Mouse (Mus musculus) midbrain, embryonic 16.5 days (tissue): ENCODE data around the gene Inpp5f. TPM values are rescaled to one million over a fixed set of nuclear protein-coding genes. Genes with fewer than 3 reads are reported as not detected.
A peak's percentile ranks its signal among the peaks of the same experiment; 100 is the strongest.
"Not testable (repeated sequence)": the region's sequence is repeated elsewhere in the genome, so short reads cannot be mapped to it uniquely, and the experiment has no call there.

Experiments
- ATAC-seq: fragments of 200-750 bp; cut with Nextera tagmentation; 2 replicates; pipeline ENCODE4 v1.8.0; 2017; ENCODE audit warnings: moderate TSS enrichment
- H3K27ac ChIP-seq: fragments of 300-500 bp; sonication (generic); 2 replicates; pipeline ENCODE4 v1.5.1; 2014; ENCODE audit warnings: mild to moderate bottlenecking, low read length, mixed read lengths
- H3K27me3 ChIP-seq: fragments of 300-500 bp; sonication (generic); 2 replicates; pipeline ENCODE4 v1.6.1; 2014; ENCODE audit warnings: low read depth, low read length, mixed read lengths; ENCODE audit not compliant: control insufficient read depth, insufficient read depth
- H3K36me3 ChIP-seq: fragments of 300-500 bp; sonication (generic); 2 replicates; pipeline ENCODE4 v1.6.1; 2014; ENCODE audit warnings: mild to moderate bottlenecking, low read length, moderate library complexity, mixed read lengths; ENCODE audit not compliant: control insufficient read depth, insufficient read depth
- H3K4me1 ChIP-seq: fragments of 300-500 bp; sonication (generic); 2 replicates; pipeline ENCODE4 v1.6.1; 2014; ENCODE audit warnings: mild to moderate bottlenecking, low read length, mixed read lengths; ENCODE audit not compliant: control insufficient read depth, insufficient read depth
- H3K4me2 ChIP-seq: fragments of 300-500 bp; sonication (generic); 2 replicates; pipeline ENCODE4 v1.6.1; 2014; ENCODE audit warnings: mild to moderate bottlenecking, low read length, mixed read lengths
- H3K4me3 ChIP-seq: fragments of 300-500 bp; sonication (generic); 2 replicates; pipeline ENCODE4 v1.5.1; 2014; ENCODE audit warnings: low read depth, mild to moderate bottlenecking, low read length, moderate library complexity, mixed read lengths
- H3K9ac ChIP-seq: fragments of 300-500 bp; sonication (generic); 2 replicates; pipeline ENCODE4 v1.6.1; 2014; ENCODE audit warnings: low read depth, low read length, mixed read lengths
- H3K9me3 ChIP-seq: fragments of 300-500 bp; sonication (generic); replicated peaks from 2 replicates; pipeline ENCODE4 v1.6.1; 2014; ENCODE audit warnings: mild to moderate bottlenecking, low read length, mixed read lengths; ENCODE audit not compliant: control insufficient read depth, poor library complexity, severe bottlenecking
- WGBS: fragments of 180-500 bp; shearing (Covaris S2); extraction: QIAGEN DNeasy Blood & Tissue Kit; methylation state at CpG from one replicate; pipeline ENCODE4 v1.1.7; 2014; 5-methylcytosine and 5-hydroxymethylcytosine counted together
- polyA plus RNA-seq: library from polyadenylated mRNA; unstranded; fragments of >200 nt; fragmentation: Nextera tagmentation; extraction: Ambion mirVana; gene quantifications from 2 replicates; pipeline ENCODE4 v1.2.1, GENCODE M21; 2015

The Inpp5f gene
- polyA plus RNA-seq, 1 experiment from 2014 or later = 536 TPM

DNA sequence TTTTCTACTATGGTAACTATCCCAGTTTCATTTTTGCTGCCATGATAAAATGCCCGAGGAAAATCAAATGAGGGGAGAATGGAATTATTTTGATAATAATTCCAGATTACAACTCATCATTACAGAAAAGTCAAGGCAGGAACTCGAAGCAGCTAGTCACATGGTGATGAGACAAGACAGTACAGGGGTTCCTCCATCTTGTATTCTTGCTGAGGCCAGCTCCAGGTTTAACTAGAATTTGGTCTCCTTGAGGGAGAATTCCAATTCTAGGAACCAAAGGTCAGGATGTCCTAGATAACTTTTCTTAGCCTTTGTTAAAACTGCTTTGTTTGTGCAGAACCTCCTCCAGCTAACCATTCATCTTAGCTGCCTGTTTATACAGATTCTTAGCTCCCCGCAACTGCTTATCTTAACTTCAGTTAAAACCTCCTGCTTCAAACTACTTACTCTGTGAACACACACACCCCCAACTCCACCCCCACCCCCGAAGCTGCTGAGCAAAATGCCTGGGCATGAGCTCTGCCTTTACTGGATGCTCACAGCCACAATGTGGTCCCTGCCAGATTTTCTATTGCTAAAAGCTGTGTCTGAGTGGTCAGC, 23.7 kb upstream of the Inpp5f start:
- H3K4me1 ChIP-seq = peaks cover 13% of the 10 kb centered on the region
- no peaks in the 10 kb centered on the region for H3K36me3 ChIP-seq
- ATAC-seq = no peak
- WGBS = 75% methylated on average over 4 of the region's 4 CpGs
- no peak overlapping the region for H3K27ac ChIP-seq
- H3K4me3 ChIP-seq = no peak overlapping the region
- H3K9me3 ChIP-seq = no peaks in the 10 kb centered on the region
- H3K9ac ChIP-seq = no peak overlapping the region
- no peaks in the 10 kb centered on the region for H3K27me3 ChIP-seq
- no peak overlapping the region for H3K4me2 ChIP-seq

DNA sequence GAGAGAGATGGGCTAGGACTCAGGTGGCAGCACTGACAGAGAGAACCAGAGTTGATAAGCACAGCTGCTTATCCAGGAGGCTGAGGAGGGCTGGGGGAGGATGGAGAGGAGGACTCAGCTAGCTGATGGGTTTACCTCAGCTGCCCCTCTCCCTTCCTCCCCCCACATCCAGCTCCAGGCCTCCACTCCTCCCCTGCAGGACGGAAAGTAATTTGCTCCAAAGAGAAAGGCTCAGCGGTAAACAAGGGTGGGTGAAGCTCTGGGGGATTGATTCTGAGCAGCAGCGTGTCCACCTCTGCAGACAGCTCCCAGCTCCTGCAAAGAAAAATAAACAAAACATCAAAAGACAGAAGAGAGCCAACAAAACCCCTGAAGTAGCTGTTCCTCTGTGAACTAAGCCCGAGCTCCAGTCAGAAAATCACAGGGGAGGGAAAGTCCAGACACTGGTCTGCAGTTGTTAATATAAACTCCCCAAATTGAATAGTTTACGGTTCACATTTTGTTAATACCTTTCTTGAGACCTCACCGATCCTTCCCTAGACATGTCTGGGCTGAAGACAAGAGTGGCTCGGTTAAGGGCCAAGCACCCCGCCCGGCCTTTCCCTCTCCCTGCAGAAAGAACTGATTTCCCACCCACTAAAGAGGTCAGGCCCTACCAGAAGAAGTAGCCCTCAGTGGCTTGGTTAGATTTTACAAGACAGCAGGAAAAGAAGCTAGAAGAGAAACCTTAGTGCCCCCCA, 19.6 kb upstream of the Inpp5f start:
- 6% methylated on average over 9 of the region's 9 CpGs for WGBS

DNA sequence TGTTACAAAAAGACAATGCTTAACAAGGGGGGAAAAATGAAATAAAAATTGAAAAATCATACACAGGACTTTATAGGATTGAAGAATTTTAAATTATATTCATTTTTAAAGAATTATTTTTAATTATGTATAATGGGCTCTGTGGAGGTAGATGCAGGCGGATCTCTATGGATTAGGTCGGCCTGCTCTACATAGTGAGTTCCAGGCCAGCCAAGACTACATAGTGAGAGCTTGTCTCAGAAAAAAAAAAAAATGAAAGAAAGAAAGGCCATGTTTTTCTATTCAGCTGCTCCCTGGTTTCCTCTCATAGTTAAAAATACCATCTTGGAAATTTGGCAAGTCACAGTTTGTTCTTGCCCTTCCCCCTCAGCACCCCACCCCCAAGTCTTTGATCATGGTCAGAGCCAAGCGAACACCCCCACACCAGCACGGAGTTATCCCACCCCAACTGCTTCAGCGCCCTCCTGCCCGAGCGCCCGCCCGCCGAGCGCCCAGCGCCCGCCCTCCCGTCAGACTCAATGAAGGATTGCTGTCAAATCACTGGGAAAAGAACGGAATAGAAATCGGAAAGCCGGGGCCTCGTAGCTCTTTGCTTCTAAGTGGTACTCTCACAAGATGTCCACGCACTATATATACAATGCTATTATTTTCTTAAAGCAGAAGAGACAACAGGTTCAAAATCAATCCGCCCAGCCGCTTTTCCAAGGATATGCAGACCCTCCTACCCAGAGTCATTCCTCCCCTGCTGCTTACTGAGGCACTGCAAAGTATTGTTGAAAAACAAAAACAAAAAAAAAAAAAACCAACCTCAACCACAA, 18.8 kb upstream of the Inpp5f start:
- ATAC-seq = peak; percentile 56; the same call in 1 of the 2 replicates
- no peaks in the 10 kb centered on the region for H3K36me3 ChIP-seq

More for the DNA sequence above, 19.6 kb upstream of the Inpp5f start:
- ATAC-seq = peak; percentile 67
- Histone ChIP-seq H3K4me1 (peaks cover 24% of the 10 kb centered on the region), H3K4me2 (peak overlapping the region; percentile 9; the same call in 1 of the 2 replicates), H3K36me3 (no peaks in the 10 kb centered on the region), H3K27ac (peak overlapping the region; percentile 80), H3K9me3 (no peaks in the 10 kb centered on the region), H3K4me3 (no peak overlapping the region), H3K27me3 (no peaks in the 10 kb centered on the region), H3K9ac (peak overlapping the region; percentile 51)

DNA sequence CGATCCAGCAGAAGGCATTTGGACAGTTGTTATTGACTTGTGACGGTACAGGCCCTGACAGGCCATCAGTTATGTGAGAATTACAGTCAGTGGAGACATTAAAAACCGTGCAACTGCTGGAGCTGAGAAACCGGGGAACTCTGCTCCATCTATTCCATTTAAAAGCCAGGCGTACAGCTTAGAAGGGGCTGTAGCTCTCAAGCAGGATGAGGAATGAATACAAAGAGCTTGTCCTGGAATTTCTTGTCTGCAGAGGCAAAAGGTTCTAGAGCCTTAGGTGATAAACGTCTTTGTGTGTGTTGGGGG, 18.2 kb upstream of the Inpp5f start:
- H3K36me3 ChIP-seq = no peaks in the 10 kb centered on the region
- ATAC-seq = no peak
- peaks cover 24% of the 10 kb centered on the region for H3K4me1 ChIP-seq
- peak overlapping the region; percentile 80 for H3K27ac ChIP-seq
- peak overlapping the region; percentile 50 for H3K4me2 ChIP-seq
- H3K9ac ChIP-seq = peak overlapping the region; percentile 35; the same call in 1 of the 2 replicates
- WGBS = under 1% methylated on average over 6 of the region's 6 CpGs
- no peaks in the 10 kb centered on the region for H3K9me3 ChIP-seq
- H3K4me3 ChIP-seq = peak overlapping the region; percentile 18; the same call in 1 of the 2 replicates
- H3K27me3 ChIP-seq = no peaks in the 10 kb centered on the region

More for the DNA sequence above, 18.8 kb upstream of the Inpp5f start:
- WGBS = 3% methylated on average over 21 of the region's 21 CpGs
- peak overlapping the region; percentile 18 for H3K4me3 ChIP-seq
- H3K4me1 ChIP-seq = peaks cover 24% of the 10 kb centered on the region
- peak overlapping the region; percentile 50 for H3K9ac ChIP-seq
- no peaks in the 10 kb centered on the region for H3K27me3 ChIP-seq
- peak overlapping the region; percentile 80 for H3K27ac ChIP-seq
- H3K9me3 ChIP-seq = no peaks in the 10 kb centered on the region
- peak overlapping the region; percentile 50 for H3K4me2 ChIP-seq

DNA sequence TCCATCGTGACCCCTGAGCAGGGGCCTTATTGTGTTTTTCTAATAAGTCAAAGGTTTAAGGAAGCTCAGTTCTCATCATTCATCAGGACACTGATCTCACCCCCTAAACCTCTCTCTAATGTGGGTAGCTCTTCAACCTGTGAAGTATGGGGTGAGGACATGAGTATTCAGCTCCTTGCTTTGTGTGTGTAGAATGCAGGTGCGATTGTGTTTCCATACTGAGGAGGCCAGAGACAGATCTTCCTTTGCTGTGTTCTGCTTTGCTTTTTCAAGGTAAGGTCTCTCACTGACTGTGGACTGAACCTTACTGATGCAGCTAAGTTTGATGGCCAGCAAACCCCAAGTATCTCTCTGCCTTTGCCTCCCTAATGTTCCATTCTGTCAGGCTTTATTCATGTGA, 14.9 kb upstream of the Inpp5f start:
- Histone ChIP-seq H3K4me2 (no peak overlapping the region), H3K27me3 (no peaks in the 10 kb centered on the region), H3K9me3 (no peaks in the 10 kb centered on the region), H3K36me3 (no peaks in the 10 kb centered on the region), H3K9ac (no peak overlapping the region), H3K27ac (no peak overlapping the region), H3K4me1 (peaks cover 20% of the 10 kb centered on the region), H3K4me3 (no peak overlapping the region)
- WGBS = 98% methylated on average over 2 of the region's 2 CpGs
- ATAC-seq = no peak

GRCm38 (mm10) chr7:128599072-128599471, 12.1 kb upstream of the Inpp5f start:
- Histone ChIP-seq H3K9me3 (no peaks in the 10 kb centered on the region), H3K36me3 (no peaks in the 10 kb centered on the region), H3K4me2 (no peak overlapping the region), H3K4me3 (no peak overlapping the region), H3K27me3 (no peaks in the 10 kb centered on the region), H3K4me1 (no peaks in the 10 kb centered on the region), H3K9ac (no peak overlapping the region), H3K27ac (no peak overlapping the region)
- no peak for ATAC-seq
- 90% methylated on average over 5 of the region's 5 CpGs for WGBS

DNA sequence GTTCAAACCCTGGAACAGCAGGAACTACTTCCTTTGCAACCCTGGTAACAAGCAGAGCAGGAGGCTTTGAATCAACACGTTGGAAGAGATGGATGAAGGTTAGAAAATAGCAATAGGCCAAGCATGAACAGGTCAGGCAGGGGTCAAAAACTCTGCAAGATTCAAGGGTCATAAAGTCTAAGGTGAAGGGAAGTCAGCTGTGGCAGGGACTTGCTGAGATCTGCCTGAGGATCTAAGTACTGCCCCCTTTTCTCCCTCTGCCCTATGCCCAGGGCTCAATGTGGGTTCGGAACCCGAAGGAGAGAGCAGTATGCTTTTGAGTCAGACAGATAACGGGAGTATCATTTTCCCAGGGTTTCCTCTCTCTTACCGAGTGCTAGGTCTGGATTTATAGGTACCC, 9.3 kb upstream of the Inpp5f start:
- H3K9ac ChIP-seq = no peak overlapping the region
- no peak overlapping the region for H3K4me3 ChIP-seq
- no peaks in the 10 kb centered on the region for H3K27me3 ChIP-seq
- H3K9me3 ChIP-seq = no peaks in the 10 kb centered on the region
- H3K4me1 ChIP-seq = no peaks in the 10 kb centered on the region
- H3K36me3 ChIP-seq = no peaks in the 10 kb centered on the region
- 80% methylated on average over 5 of the region's 5 CpGs for WGBS
- no peak for ATAC-seq
- H3K27ac ChIP-seq = no peak overlapping the region
- H3K4me2 ChIP-seq = no peak overlapping the region

GRCm38 (mm10) chr7:128609936-128610335, 1.2 kb upstream of the Inpp5f start:
- ATAC-seq, H3K36me3 ChIP-seq, H3K9ac ChIP-seq, H3K4me3 ChIP-seq, H3K27me3 ChIP-seq, H3K27ac ChIP-seq, H3K4me2 ChIP-seq, H3K9me3 ChIP-seq: not testable (repeated sequence)
- H3K4me1 ChIP-seq = peaks cover 11% of the 10 kb centered on the region
- 96% methylated on average over 7 of the region's 9 CpGs for WGBS

DNA sequence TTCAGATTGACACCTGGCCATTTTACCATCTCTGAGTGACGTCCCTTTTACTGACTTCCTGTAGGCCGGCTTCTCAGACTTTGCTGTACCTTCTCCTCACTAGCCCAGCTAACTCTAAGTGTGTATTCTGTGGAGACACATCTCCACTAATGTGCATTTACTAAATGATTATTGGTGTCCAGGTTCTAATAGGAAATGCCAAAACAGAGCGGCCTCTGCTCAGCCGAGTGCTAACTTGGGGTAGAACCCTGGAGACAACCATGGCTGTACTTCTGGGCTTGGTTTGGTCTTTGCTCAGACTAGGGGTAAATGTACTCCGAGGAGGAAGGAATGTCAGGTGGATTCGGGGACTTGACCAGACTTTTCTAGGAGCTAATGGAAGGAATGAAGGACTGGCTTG, 638 bp upstream of the Inpp5f start:
- H3K4me1 ChIP-seq = peaks cover 11% of the 10 kb centered on the region
- peak overlapping the region; percentile 42 for H3K4me2 ChIP-seq
- 85% methylated on average over 6 of the region's 6 CpGs for WGBS
- no peak overlapping the region for H3K9ac ChIP-seq
- no peaks in the 10 kb centered on the region for H3K27me3 ChIP-seq
- H3K27ac ChIP-seq = 0 out of 2 replicates have a peak overlapping the region, but pooled peaks have one; percentile 62
- H3K9me3 ChIP-seq = no peaks in the 10 kb centered on the region
- H3K4me3 ChIP-seq = no peak overlapping the region
- H3K36me3 ChIP-seq = no peaks in the 10 kb centered on the region
- peak; percentile 22; the same call in 1 of the 2 replicates for ATAC-seq
